Mouse (Mus musculus): Measurements from ENCODE around the gene Syde2. TPM values are rescaled to one million over a fixed set of nuclear protein-coding genes. Genes with fewer than 3 reads are reported as not detected.
A peak's percentile ranks its signal among the peaks of the same experiment; 100 is the strongest.

Syde2 gene
- total RNA-seq, 2 experiments from 2014 or later: 2.3 to 2.7 TPM

GRCm38 (mm10) chr3:146007872-146008271, 20.2 kb downstream of the Syde2 start:
- ATAC-seq (replicated peaks; ENCODE audit: poor library complexity, severe bottlenecking): no peak

- no peak for ATAC-seq (replicated peaks; ENCODE audit: poor library complexity, severe bottlenecking)
Measured at GRCm38 (mm10) chr3:146009859-146010645, 22.4 kb downstream of the Syde2 start.

DNA sequence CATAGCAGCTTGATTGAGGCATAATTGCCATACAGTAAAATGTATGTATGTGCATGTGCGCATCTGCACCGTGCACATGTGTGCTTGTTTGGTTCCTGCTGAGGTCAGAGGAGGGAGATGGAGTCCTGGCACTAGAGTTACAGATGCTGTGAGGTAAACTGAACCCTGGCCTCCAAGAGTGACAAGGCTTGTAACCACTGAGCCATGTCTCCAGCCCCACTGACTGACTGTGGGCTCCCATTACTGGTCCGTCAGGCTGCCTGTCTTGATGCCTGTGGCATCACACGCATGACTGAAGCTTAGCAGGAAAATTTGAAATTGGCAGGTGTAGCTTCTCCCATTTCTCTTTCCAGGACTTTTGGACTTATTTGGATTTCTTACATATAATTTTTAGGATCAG, 23.1 kb downstream of the Syde2 start:
- no peak for ATAC-seq (replicated peaks; ENCODE audit: poor library complexity, severe bottlenecking)

DNA sequence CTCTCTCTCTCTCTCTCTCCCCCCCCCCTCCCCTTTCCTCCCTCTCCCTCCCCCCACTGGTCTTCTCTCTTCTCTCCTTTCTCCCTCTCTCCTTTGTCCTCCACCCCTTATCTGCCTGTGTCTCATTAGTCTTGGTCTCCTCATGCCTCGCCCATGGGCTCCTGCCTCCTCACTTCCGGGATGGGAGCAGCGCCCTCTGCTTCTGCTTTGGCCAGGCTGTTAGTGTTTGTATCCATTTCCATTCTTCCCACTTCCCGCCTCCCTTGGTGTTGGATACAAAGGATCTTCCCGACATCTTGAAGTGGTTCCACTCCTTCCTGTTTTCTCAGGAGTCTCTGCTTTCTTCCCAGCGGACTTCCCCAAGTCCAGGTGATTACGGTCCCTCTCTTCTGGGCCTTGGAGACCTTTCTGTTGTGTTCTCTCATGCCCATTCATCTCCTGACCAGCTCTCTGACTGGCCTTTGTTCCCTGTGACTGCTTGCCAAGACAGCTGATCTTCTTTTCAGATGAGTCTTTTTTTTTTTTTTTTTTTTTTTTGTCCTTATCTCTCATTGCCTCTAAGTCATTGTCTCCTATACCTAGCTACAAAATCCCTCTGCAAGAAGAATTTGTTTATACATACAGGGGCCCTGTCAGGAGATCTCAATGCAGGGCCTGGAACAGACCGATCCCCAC, 24.0 kb downstream of the Syde2 start:
- ATAC-seq (replicated peaks; ENCODE audit: poor library complexity, severe bottlenecking): no peak

DNA sequence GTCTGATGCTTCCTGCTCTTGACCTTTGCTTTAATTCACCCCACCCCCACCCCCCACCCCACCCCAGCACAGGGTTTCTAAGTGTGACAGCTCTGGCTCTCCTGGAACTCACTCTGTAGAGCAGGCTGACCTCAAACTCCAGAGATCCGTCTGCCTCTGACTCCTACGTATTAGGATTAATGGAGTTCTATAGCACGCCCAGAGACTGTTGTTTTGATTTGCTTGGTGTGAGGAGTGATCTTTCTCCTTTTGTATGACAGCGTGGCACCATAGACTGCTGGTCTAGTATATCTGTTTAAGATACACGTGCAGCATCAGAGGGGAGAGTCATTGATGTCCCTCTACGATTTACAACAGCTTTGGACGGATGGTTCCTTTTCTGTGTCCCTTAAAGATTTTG, 25.8 kb downstream of the Syde2 start:
- no peak for ATAC-seq (replicated peaks; ENCODE audit: poor library complexity, severe bottlenecking)

- ATAC-seq (replicated peaks; ENCODE audit: poor library complexity, severe bottlenecking): no peak
Measured at GRCm38 (mm10) chr3:146014321-146014720, 26.7 kb downstream of the Syde2 start.

GRCm38 (mm10) chr3:146016979-146017378, 29.3 kb downstream of the Syde2 start:
- no peak for ATAC-seq (replicated peaks; ENCODE audit: poor library complexity, severe bottlenecking)

- no peak for ATAC-seq (replicated peaks; ENCODE audit: poor library complexity, severe bottlenecking)
Measured at GRCm38 (mm10) chr3:146017521-146017920, 29.9 kb downstream of the Syde2 start.

DNA sequence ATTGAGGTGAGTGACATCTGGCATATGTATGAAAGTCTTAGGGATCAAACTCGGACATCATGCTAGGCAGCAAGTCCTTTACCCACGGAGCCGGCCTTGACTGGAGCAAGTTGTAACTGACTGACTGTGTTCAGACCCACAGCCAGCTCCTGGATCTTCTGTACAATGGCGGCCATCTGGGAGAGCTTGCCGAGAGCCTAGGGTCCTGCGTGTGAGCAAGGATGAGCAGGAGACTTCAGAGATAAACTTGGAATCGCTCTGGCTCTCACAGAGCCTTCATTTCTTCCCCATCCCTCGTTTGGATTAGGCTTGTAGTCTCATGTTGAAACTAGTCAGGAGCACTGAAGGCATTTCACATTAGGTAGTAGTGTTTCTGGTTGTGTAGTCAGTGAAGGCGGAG, 34.6 kb downstream of the Syde2 start:
- no peak for ATAC-seq (replicated peaks; ENCODE audit: poor library complexity, severe bottlenecking)

- ATAC-seq (replicated peaks; ENCODE audit: poor library complexity, severe bottlenecking): no peak
Measured at GRCm38 (mm10) chr3:146024746-146025145, 37.1 kb downstream of the Syde2 start.

DNA sequence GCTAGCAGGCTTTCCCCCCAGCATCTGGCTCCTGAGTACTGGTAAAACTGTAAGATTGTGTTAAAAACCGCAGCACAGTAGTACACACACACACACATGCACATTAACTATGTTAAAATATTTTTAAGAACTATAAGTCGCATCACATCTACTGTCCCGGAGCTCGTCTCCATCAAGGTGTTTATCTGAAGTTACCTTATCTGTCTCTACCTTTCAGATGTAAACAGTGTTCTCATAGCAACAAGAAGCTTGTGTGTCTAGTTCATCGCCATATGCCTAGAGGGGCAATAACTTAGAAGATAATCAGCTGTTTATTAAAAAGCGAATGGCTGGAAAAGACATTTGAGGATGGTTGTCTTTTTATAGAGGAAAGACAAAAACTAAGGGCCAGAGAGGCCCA, 37.8 kb downstream of the Syde2 start:
- no peak for ATAC-seq (replicated peaks; ENCODE audit: poor library complexity, severe bottlenecking)

GRCm38 (mm10) chr3:146027116-146027515, 39.4 kb downstream of the Syde2 start:
- no peak for ATAC-seq (replicated peaks; ENCODE audit: poor library complexity, severe bottlenecking)

DNA sequence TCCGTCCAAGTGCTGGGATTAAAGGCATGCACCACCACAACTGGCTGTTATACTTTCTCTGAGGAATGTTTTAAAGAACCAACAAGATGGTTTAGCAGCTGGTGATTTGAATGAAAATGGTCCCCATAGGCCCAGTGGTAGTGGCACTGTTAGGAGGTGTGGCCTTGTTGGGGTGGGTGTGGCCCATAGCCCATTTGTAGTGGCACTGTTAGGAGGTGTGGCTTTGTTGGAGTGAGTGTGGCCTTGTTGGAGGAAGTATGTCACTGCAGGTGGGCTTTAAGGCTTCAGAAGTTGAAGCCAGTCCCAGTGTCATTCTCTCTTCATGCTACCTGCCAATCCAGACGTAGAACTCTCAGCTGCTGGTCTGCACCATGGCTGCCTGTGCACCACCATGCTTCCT, 40.7 kb downstream of the Syde2 start:
- ATAC-seq (replicated peaks; ENCODE audit: poor library complexity, severe bottlenecking): no peak

GRCm38 (mm10) chr3:146029234-146029633, 41.6 kb downstream of the Syde2 start:
- ATAC-seq (replicated peaks; ENCODE audit: poor library complexity, severe bottlenecking): no peak

DNA sequence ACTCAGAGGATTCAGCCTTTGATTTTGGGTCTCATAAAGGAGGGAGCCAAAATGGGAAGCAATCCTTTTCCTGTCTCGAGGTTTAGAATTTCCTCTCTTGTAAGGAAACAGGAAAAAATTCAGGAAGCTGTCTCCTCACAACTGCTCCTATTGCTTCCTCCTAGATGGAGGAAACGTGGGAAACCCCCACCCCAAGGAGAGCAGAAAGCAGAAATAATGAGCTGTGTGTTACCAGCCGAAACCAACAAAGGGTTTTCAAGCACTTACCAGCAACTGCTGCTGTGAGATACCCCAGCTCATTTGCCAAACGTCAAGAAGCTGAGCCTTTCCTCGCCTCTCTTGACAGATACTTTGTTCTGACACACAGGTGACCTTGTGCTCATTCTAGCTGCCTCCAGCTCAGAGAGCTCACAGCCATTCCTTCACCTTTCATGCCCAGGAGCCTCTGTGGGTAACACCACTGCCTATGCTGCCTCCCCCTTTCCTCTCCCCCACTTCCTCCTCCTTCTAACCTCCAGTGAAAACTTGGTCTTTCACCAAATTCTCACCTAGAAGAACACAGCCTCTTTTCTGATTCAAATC, 42.7 kb downstream of the Syde2 start:
- ATAC-seq (replicated peaks; ENCODE audit: poor library complexity, severe bottlenecking): peak; percentile 61

DNA sequence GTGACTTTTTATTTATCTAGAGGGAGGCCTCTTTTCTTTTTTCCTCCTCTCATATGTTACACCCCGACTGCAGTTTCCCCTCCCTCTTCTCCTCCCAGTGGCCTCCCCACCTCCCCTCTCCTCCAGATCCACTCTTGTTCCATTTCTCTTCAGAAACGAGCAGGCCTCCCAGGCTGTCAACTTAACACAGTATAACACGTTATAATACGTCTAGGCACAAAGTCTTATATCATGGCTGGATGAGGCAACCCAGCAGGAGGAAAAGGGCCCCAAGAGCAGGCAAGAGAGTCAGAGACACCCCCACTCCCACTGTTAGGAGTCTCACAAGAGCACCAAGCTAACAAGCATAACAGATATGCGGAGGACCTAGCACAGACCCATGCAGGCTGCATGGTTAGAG, 45.3 kb downstream of the Syde2 start:
- ATAC-seq (replicated peaks; ENCODE audit: poor library complexity, severe bottlenecking): no peak

- ATAC-seq (replicated peaks; ENCODE audit: poor library complexity, severe bottlenecking): no peak
Measured at GRCm38 (mm10) chr3:146037906-146038305, 50.2 kb downstream of the Syde2 start.

GRCm38 (mm10) chr3:146039132-146039903, 51.6 kb downstream of the Syde2 start:
- peak; percentile 46; the same call in 1 of the 2 replicates for ATAC-seq (replicated peaks; ENCODE audit: poor library complexity, severe bottlenecking)

GRCm38 (mm10) chr3:146041382-146041781, 53.7 kb downstream of the Syde2 start:
- ATAC-seq (replicated peaks; ENCODE audit: poor library complexity, severe bottlenecking): no peak

- ATAC-seq (replicated peaks; ENCODE audit: poor library complexity, severe bottlenecking): no peak
Measured at GRCm38 (mm10) chr3:146044977-146045376, 57.3 kb downstream of the Syde2 start.

DNA sequence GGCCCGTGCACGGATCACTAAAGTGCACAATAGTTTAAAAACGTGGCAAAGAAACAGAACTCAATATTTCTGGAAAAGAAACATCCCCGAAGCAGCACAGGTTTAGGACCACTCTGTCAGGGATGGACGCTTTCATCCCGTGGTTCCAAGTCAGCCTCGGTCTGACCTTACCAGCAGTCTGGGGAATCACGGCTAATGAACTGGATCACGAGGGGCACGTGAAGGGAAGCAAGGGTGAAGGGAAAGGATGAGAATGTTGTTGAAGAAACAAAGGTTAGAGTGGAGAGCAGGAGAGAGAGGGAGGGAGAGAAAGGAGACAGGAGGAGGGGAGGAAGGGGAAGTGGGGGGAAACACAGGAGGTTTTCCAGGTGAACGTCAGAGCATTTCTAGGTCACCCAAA, 58.4 kb downstream of the Syde2 start:
- ATAC-seq (replicated peaks; ENCODE audit: poor library complexity, severe bottlenecking): no peak
